Mouse (Mus musculus) retina, postnatal 1 day (tissue): ENCODE measurements around the gene Cmpk1.
"Not testable (repeated sequence)": the region's sequence is repeated elsewhere in the genome, so short reads cannot be mapped to it uniquely, and the experiment has no call there.

ENCODE experiments used
- DNase-seq: peaks from one replicate; pipeline ENCODE4 v3.0.0-alpha.2; 2012

Gene Cmpk1

DNA sequence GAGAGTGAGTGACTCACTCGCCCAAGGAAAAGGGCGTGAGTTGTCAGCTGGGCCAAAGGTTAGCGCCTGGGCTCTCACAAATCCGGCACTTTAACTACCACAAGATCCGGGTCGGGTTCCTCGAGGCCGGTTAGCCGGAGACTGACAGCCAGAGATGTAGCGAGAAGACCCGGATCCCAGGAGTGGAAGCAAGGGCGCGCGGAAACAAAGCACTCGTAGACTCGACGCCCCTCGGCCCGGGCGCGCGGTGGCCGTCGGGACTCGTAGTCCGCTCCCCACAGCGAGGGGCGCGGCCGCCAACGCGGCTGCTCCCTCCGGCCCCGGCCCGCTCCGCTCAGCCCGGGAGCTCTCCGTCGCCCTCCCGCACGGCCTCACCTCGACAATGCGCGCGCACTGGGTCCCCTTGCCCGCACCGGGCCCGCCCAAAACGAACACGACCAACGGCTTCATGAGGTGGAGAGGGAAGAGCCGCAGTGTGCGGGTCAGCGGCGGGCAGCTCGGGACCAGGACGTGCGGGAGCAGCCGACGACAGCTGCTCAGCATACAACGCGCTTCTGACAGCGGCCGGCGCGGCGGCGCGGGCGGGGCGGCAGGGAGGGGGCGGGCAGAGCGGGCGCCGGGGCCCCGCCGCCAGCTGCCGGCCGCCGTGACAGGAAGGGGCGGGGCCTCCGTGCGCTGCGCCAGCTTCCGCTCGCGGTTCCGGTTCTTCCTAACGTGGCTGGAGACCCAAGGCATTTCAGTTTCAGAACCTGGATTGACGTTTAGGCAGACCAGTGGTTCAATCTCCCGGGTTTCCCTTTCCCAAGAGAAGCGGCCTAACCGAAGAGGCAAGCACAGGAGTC lies at the start of gene Cmpk1:
Gene Cmpk1, minus strand, starts transcription at position 651 of the 842 bp plus-strand sequence.
- peak; percentile 92 for DNase-seq

DNA sequence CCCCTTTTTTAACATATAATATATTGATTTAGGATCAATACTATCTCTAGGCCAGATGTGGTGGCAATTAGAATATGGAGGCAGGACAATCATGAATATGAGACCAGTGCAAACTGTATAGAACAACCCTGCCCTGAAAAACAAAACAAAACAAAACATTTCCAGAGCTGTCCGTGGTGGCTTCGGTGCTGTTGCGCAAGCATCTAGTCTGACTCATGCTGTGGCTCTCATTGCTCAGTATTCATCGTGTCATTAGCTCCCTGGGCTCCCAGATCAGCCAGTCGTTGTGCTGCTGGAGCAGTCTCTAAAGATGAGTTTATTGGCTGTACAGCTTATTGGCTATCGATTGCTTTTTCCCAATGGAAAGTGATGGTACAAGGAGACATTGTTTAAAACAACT lies 48.0 kb upstream of the Cmpk1 start:
- DNase-seq, result no peak

DNA sequence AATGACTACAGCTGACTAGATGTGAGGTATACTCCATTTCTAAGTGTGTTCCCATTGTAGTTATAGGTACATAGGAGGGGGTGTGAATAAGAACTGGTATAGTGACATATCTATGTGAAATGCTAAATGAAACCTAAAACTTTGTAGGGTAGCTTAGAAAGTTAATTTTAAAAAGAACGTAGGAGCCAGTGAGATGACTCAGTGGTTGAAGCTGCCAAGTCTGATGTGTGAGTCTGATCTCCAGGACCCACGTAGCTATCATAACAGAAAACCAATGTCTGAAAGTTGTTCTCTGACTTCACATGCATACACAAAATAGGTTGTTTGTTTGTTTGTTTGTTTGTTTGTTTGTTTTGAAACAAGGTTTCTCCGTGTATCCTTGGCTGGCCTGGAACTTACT lies 33.0 kb upstream of the Cmpk1 start:
- no peak for DNase-seq

GRCm38 (mm10) chr4:115014276-115014675 lies 27.2 kb upstream of the Cmpk1 start:
- no peak for DNase-seq

GRCm38 (mm10) chr4:115000429-115000795 lies 13.4 kb upstream of the Cmpk1 start:
- peak; percentile 44 for DNase-seq

GRCm38 (mm10) chr4:114999773-115000428 lies 12.9 kb upstream of the Cmpk1 start, which contains the start of gene Stil:
TSS of gene Stil (plus strand) at chr4:115000159.
- DNase-seq, result peak; percentile 100

GRCm38 (mm10) chr4:114999445-114999772 lies 12.4 kb upstream of the Cmpk1 start:
- DNase-seq, result no peak

DNA sequence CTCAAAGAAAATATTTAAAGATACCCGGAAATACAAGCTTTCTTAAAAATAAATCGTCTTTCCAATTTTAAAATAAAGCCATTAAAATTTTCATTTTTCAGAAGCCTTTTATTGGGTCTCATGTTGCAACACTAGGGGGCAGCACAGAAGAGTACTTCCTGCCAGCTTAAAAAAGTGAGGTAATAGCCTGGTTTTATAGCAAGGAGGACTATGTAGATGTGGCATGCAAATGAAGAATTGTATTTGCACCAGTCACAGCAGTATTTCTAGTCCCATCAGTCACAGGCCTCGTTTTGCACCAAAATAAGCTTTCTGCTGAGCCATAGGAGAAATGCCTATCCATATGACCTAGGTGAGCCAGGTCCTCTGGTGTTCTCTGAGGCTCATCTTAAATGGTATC lies 10.0 kb upstream of the Cmpk1 start:
- peak; percentile 53 for DNase-seq

DNA sequence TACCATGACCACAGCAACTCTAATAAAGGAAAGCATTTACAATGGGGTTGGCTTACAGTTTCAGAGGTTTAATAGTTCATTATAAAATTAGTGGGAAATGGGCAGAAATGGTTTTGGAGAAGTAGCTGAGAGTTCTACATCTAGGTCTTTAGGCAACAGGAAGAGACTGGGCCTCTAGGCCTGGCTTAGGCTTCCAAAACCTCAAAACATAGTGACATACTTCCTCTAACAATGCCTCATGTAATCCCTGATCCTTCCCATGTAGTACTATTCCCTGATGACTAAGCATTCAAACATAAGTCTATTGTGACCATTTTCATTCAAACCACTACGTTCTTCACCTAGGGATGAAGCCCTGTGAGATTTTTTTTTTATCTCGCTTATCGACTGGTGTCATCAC lies 7.2 kb upstream of the Cmpk1 start:
- DNase-seq, result no peak

DNA sequence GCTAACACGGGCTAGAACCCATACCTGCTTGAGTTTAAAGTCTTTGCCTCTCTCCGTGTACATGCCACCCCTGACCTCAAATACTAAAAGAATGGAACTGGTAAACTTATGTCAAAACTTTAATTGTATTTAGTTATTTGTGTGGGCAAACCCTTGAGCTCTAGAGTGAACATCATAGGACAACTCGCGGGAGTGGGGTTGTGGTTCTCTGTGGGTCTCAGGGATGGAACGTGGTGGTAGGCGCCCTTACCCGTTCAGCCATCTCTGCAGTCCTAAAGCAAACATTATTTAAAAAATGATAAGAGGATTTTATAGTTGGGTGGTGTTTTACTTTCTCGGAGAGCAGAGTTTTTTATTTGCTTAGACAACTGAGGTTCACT lies 840 bp downstream of the Cmpk1 start:
- DNase-seq, result no peak

DNA sequence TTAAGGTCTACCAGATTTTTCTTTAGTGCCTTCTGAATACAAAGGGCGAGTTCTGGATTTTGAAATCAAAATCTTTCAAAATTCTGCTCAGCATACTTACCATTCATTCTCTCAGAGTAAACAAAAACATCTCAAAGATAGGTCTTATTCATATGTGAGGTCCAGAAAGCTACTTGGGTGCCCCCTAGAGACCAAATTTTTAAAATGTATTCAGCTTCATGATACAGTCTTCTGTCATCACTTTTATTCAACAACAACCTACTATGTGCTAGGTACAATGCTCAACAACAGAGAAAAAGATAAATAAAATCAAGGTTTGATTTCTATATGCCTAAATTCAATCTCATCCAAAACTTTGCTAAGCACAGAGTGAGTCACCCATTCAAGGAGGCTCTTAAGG lies 4.0 kb downstream of the Cmpk1 start:
- peak; percentile 35 for DNase-seq

DNA sequence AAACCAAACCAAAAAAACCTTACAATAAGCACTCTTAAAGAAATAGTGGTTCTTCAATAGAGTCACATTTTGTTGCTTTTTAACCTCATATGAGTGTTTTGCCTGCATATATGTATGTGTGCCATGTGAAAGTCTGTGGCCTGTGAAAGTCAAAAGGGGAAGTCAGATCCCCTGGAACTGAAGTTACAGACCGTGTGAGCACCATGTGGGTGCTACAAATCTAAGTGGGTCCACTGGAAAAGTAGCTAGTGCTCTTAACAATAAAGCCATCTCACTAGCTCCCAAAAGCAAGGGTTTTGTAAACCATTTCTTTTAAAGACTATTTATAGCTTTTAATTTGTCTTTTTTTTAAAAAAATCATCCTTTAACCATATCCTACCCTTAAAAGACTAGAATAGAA lies 4.4 kb downstream of the Cmpk1 start:
- no peak for DNase-seq

GRCm38 (mm10) chr4:114973229-114973740 lies 13.8 kb downstream of the Cmpk1 start:
- DNase-seq, result no peak

- DNase-seq, result no peak
Observed at GRCm38 (mm10) chr4:114970736-114971135, 16.3 kb downstream of the Cmpk1 start.

DNA sequence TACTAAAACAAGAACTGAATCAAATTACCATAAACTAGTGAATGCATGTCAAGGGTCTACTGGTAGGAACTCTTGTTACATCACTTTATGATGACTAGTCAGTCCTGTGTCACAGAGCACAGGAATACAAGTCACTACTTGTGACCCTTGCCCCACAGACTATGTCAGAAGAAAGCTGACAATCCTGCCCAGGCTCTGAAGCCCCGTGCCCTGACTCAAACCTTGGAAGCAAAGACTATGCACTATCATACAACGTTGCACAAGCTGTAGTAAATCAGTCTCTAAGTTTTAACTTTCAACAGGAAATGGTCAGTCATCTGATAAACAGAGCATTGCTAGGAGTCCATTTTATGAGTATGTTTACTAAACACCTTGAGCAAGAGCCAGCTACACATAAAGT lies 26.2 kb downstream of the Cmpk1 start:
- not testable (repeated sequence) for DNase-seq

- no peak for DNase-seq
Observed at GRCm38 (mm10) chr4:114959533-114959932, 27.5 kb downstream of the Cmpk1 start.

GRCm38 (mm10) chr4:114958786-114959185 lies 28.3 kb downstream of the Cmpk1 start:
- no peak for DNase-seq

DNA sequence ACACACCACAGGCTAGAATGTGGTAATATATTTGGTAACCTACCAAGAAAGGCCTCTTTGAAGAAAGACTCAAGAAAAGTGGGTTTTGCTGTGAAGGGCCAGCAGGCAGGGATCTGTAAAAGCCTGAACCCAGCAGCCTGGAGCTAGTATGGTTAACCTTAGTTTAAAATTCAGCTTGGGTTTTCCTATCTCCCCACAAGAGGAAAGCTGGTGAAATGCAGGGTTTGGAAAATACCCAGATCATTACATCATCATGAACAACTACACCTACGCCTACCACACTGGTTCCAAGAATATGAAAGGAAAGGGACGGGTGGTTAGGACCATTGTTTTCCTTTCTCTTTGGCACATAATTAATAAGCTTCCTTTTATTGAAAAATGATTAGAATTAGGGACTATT lies 28.8 kb downstream of the Cmpk1 start:
- no peak for DNase-seq

GRCm38 (mm10) chr4:114957403-114957802 lies 29.6 kb downstream of the Cmpk1 start:
- no peak for DNase-seq

DNA sequence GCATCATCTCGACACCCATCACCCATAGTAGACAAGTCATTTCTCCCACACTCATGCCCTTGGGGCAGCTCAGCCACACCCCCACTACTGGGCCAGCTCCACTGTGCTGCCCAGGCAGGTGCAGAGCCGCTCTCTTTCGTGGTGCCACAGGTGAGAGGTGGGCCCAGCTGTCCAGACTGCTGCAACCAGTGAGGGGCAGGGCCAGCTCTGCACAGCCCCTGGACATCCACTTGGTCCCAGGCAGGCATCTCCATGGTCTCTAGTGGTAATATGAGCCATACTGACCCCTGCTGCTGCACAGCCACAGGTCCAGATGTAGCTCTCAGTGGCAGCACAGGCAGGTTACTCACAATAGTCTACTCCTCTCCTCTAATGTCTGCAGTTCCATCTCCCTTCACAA lies 33.9 kb downstream of the Cmpk1 start:
- no peak for DNase-seq

- DNase-seq, result no peak
Observed at GRCm38 (mm10) chr4:114947852-114948481, 39.1 kb downstream of the Cmpk1 start.

- DNase-seq, result peak; percentile 78
Observed at GRCm38 (mm10) chr4:114947395-114947794, 39.6 kb downstream of the Cmpk1 start.

- DNase-seq, result no peak
Observed at GRCm38 (mm10) chr4:114946416-114946815, 40.6 kb downstream of the Cmpk1 start.

DNA sequence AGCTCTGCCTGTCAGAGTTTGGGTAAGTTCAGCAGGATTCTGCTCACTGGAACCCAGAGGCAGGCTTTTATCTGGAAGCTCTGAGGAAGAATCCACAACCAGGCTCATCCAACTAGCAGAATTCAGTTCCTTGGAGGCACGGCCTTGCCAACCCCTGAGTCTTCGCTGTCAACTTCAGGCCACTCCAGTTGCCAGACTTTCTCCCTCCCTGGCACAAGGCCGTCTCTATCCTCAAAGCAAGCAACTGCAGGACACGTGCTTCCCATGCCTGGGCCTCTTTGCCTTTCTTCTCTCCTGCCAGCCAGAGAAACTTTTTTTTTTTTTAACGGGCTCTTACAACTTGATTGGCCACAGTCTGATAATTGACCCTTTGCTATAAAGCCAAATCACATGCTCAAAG lies 42.0 kb downstream of the Cmpk1 start:
- peak; percentile 27 for DNase-seq
